Mouse (Mus musculus): Measurements from ENCODE around the gene Ncor2.

The Ncor2 gene

GRCm38 (mm10) chr5:125191608-125192007 is 12.6 kb upstream of the Ncor2 start:
- no peak for DNase-seq (ENCODE audit: low spot score in 2 of 2)

GRCm38 (mm10) chr5:125190105-125190813 is 11.2 kb upstream of the Ncor2 start:
- DNase-seq (ENCODE audit: low spot score in 2 of 2), result no peak

DNA sequence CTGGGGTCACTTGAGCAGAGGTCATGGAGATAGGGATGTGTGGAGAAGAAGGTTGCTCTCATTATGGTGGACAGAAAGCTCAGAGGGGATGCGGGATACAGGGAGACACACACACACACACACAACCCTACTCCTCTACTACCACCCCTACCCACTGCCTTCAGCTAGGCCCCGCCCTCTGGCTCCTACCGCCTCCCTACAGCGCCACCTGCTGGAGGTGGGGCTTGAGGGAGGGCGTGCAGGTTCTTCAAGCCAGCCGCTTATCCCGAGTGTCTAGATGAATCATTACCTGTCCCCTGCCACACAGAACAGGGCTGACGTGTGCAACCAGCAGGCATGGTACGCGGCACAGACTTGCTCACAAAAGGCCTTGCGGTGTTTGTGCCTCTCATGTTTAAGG is 10.6 kb upstream of the Ncor2 start:
- peak; percentile 81 to 94 for DNase-seq (ENCODE audit: low spot score in 2 of 2)

DNA sequence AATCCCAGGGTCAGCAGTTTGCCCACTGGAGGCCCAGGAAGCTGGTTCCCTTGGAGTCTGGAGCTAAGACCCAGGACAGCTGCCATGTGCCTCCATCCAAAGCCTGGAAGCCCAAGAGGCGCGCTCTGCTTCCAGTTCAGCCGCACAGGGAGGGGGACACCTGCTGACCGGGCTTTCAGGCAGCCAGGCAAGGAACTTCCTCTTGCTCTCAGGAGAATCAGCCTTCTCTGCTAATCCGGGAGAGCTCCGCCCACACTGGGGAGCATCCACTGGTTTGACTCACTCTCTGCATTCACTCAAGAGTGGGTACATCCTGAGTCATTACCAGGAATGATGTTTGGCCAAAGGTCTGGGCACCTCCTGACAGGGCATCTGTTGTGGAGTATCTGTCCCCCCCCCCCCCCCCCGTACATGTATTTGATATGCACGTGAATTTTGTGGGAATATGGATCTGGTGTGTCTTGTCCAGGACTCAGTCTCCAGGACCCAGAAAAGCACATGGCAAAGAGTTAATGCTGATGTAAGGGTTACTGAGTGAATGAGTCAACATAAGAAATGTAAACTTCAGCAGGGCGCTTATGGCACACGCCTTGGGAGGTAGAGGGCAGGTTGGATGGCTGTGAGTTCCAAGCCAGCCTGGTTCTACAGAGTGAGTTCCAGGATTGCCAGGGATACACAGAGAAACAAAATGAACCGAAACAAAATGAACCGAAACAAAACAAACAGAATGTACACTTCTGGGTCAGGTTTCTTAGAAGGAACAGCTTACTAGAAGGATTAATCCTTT is 10.0 kb upstream of the Ncor2 start:
- DNase-seq (ENCODE audit: low spot score in 2 of 2), result no peak

- DNase-seq (ENCODE audit: low spot score in 2 of 2), result no peak
Observed at GRCm38 (mm10) chr5:125184826-125185225, 5.8 kb upstream of the Ncor2 start.

GRCm38 (mm10) chr5:125183321-125184003 is 4.4 kb upstream of the Ncor2 start:
- DNase-seq (ENCODE audit: low spot score in 2 of 2), result peak in 1 of 2 experiments; percentile 32

DNA sequence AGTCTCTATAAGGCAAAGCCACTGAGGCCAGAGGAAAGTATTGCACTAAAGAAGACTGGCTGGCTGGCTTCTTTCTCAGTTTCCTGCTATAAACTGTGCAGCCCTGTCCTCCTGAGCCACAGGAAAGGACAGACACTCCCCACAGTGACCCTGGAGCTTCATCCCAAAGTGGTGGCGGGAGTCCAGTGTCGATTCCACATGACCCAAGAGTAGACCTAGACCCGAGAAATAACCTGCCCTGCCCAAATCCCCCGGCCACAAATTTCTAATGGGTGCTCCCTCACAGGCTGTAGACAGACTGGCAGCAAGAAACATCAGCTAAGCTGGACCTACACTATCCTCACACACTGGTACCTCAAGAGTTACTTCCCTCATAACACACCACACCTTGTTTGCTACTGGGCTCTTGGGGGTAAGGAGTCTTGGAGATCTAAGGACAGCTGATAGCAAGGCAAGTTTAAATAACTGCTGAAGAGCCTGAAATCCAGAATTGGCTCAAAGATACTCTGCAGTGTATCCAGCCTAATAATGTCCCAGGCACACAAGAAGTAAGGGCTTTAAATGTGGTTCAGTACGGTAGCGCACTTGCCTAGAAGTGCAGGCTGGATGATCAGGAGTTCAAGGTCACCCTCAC is 1.7 kb upstream of the Ncor2 start:
- DNase-seq (ENCODE audit: low spot score in 2 of 2), result no peak

GRCm38 (mm10) chr5:125179735-125180629 is 963 bp upstream of the Ncor2 start:
- DNase-seq (ENCODE audit: low spot score in 2 of 2), result peak in 1 of 2 experiments; percentile 53

GRCm38 (mm10) chr5:125178171-125179006 is 630 bp downstream of the Ncor2 start:
- peak; percentile 50 to 80 for DNase-seq (ENCODE audit: low spot score in 2 of 2)

DNA sequence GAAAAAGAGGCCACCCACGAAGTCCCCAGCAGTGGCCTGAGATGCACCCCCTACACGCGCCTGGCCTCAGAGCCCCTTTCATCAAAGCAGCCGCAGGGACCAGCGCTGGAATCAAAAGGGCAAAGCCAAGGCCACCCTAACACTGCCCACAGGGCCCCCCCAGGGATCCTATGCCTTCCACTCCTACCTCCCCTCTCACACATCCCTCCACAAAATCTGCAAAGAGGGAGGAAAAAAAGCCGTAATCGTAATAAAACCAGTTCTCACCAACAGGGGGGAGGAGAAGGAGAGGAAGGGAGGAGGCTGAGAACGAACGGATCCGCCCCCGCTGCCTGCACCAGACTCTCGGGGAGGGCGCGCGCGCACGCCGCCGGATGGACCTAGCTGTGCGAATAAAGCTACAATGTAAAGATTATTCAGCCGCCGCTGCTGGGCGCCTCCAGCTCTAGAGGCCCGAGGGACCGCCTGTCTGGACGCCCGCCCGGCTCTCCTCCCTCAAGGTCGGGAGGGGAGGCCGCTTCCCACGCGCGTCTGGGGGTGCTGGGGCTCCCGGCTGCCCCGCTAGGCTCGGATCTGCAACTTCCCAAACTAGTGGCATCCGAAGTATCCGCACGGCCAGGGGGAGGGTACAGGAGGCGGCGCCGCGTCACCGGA is 1.4 kb downstream of the Ncor2 start:
- peak; percentile 76 to 87 for DNase-seq (ENCODE audit: low spot score in 2 of 2)

DNA sequence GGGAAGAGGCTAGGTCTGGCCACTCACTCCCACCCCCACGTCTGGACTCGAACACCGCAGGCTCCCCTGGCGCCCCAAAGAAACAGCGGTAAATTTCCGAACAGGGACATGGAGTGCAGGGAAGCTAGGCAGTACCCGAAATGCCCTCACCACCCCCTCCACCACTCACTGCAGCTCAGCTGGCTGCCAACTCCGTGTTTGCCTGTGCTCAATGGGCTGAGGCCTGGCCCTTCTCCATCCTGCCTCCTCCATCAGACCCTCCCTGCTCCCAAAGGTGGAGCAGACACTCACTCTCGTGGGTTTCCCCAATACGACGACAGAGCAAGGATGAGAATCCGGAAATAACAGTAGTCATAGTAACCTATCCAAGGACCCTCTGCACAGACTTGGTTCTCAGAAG is 2.2 kb downstream of the Ncor2 start:
- DNase-seq (ENCODE audit: low spot score in 2 of 2), result no peak

GRCm38 (mm10) chr5:125176370-125176766 is 2.7 kb downstream of the Ncor2 start:
- no peak for DNase-seq (ENCODE audit: low spot score in 2 of 2)

- no peak for DNase-seq (ENCODE audit: low spot score in 2 of 2)
Observed at GRCm38 (mm10) chr5:125175673-125176369, 3.2 kb downstream of the Ncor2 start.

GRCm38 (mm10) chr5:125174726-125175672 is 4.0 kb downstream of the Ncor2 start:
- DNase-seq (ENCODE audit: low spot score in 2 of 2), result no peak

DNA sequence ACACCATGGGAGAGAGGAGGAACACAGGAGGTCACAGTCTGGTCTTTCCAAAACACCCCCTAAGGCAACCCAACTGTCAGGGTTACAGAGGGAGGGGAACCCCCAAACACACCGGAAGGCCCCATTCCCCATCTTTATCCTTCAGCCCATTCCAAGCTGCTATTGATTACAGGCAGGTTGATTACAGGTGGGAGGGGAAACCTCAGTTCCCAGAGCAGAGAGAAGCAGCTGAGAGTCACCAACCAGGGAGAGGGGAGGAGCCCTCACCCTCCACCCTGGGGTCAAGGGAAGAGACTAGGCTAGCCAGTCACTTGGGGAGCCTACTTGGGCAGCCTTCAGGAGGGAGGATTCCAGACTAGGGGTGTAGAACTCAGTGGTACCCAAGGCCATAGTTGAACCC is 5.2 kb downstream of the Ncor2 start:
- no peak for DNase-seq (ENCODE audit: low spot score in 2 of 2)

- no peak for DNase-seq (ENCODE audit: low spot score in 2 of 2)
Observed at GRCm38 (mm10) chr5:125172831-125173615, 6.0 kb downstream of the Ncor2 start.

- no peak for DNase-seq (ENCODE audit: low spot score in 2 of 2)
Observed at GRCm38 (mm10) chr5:125171259-125171658, 7.8 kb downstream of the Ncor2 start.
